Mouse (Mus musculus): ENCODE results near the gene Arhgap1.

DNA sequence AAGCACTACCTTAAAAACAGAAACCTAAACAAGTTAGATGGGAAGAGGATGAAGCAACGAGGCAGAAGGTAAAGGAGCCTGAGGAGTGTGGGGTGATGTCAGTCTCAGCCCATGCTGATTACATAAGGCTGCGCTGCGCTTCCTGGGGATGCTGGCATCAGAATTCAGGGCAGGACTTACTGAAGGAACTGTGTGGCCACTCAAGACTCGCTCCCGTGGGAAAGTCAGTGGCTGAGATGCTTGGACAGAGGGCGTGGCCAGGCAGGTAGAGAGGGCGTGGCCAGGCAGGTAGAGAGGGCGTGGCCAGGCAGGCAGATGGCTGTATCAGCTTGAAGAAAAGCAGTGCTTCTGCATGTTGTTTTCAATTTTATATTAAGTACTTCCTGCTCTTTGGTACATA is 34.3 kb downstream of the Arhgap1 start:
- TF ChIP-seq CTCF (IDR thresholded peaks at IDR 0.05; ENCODE audit: borderline replicate concordance, control insufficient read depth, extremely low read depth, insufficient read depth, low read length, poor library complexity) (no peak), POLR2A (IDR thresholded peaks at IDR 0.05; ENCODE audit: control insufficient read depth, extremely low read depth, insufficient read depth, low read length, poor library complexity) (no peak)
